Mouse (Mus musculus) hematopoietic multipotent progenitor cell, adult 10-12 weeks (in vitro differentiated cells): Measurements from ENCODE around the gene Kcnj11. TPM values are rescaled to one million over a fixed set of nuclear protein-coding genes. Genes with fewer than 3 reads are reported as not detected.

Experiments
- polyA plus RNA-seq: library from polyadenylated mRNA; stranded (reverse); fragments of >175 nt; gene quantifications from 2 replicates; pipeline ENCODE4 v1.2.3, GENCODE M21; 2012; ENCODE audit warnings: low replicate concordance

Gene Kcnj11
- 0.05 TPM in 1 of 2 replicates, not detected in the other for polyA plus RNA-seq

DNA sequence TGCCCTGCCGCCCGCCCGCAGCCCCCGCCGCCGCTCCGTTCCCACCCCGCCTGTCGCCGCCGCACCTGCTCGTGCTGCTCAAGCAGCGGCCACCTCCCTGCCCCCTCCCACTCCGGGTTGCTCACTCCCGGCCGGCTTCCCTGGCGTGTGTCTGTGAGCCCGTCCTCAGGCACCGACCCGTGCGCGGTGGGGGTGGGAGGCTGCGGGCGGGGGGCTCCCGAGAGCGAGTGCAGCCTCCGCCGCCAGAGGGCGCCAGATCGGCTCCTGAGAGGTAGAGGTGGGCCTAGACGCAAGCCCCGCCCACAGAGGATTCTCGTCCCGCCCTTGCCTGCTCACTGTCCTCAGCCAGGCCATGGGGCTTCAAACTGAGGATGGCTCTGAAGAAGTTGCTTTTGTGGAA is at the start of gene Kcnj11:
Gene Kcnj11, minus strand, starts transcription at position 202 of the 400 bp plus-strand sequence.

Other genes starting within 250 kb of the Kcnj11 start
- gene Kdelr1, start 228.0 kb downstream of the Kcnj11 start, polyA plus RNA-seq: 299 and 848 TPM in 2 replicates
- 0.46 and 1.9 TPM in 2 replicates for gene Grin2d, start 222.4 kb downstream of the Kcnj11 start, polyA plus RNA-seq
- 0.35 and 1.5 TPM in 2 replicates for gene Syngr4, start 204.1 kb downstream of the Kcnj11 start, polyA plus RNA-seq
- gene Tmem143, start 203.8 kb downstream of the Kcnj11 start, polyA plus RNA-seq: 27.4 and 28.4 TPM in 2 replicates
- gene Emp3, start 179.4 kb downstream of the Kcnj11 start, polyA plus RNA-seq: 151 and 256 TPM in 2 replicates
- gene Ccdc114, start 176.7 kb downstream of the Kcnj11 start, polyA plus RNA-seq: 3.1 TPM in 2 replicates
- gene Abcc6, start 70.5 kb downstream of the Kcnj11 start, polyA plus RNA-seq: not detected in 2 replicates
- gene Nomo1, start 67.1 kb downstream of the Kcnj11 start, polyA plus RNA-seq: 23.2 and 27.7 TPM in 2 replicates
- 0.25 TPM in 1 of 2 replicates, not detected in the other for gene Abcc8, start 79.3 kb upstream of the Kcnj11 start, polyA plus RNA-seq
- not detected in 2 replicates for gene Ush1c, start 137.7 kb upstream of the Kcnj11 start, polyA plus RNA-seq
- gene Otog, start 140.2 kb upstream of the Kcnj11 start, polyA plus RNA-seq: not detected in 2 replicates